Mouse (Mus musculus) lung, postnatal 36 days (tissue): ENCODE results near the gene Mpp2.
A peak's percentile ranks its signal among the peaks of the same experiment; 100 is the strongest.

ENCODE experiments used
- DNase-seq: peaks from one replicate; pipeline ENCODE4 v3.0.0; 2022; ENCODE audit warnings: mixed read lengths

Mpp2 gene

GRCm38 (mm10) chr11:102070426-102070825 is 17.9 kb downstream of the Mpp2 start:
- no peak for DNase-seq

- no peak for DNase-seq
These were observed 18.7 kb downstream of the Mpp2 start for GRCm38 (mm10) chr11:102069633-102070032.

GRCm38 (mm10) chr11:102068969-102069368 is 19.3 kb downstream of the Mpp2 start:
- DNase-seq, result no peak

- DNase-seq, result no peak
These were observed 25.2 kb downstream of the Mpp2 start for GRCm38 (mm10) chr11:102063076-102063475.

GRCm38 (mm10) chr11:102061941-102062473 is 26.3 kb downstream of the Mpp2 start:
- no peak for DNase-seq

- peak; percentile 87 for DNase-seq
These were observed 26.9 kb downstream of the Mpp2 start for GRCm38 (mm10) chr11:102061236-102061940.

- DNase-seq, result peak; percentile 67
These were observed 34.5 kb downstream of the Mpp2 start for GRCm38 (mm10) chr11:102053847-102054246.

- DNase-seq, result peak; percentile 41
These were observed 35.1 kb downstream of the Mpp2 start for GRCm38 (mm10) chr11:102053183-102053582.

- DNase-seq, result no peak
These were observed 35.6 kb downstream of the Mpp2 start for GRCm38 (mm10) chr11:102052697-102053096.

GRCm38 (mm10) chr11:102051954-102052353 is 36.4 kb downstream of the Mpp2 start:
- DNase-seq, result peak; percentile 41

- DNase-seq, result peak; percentile 81
These were observed 36.8 kb downstream of the Mpp2 start for GRCm38 (mm10) chr11:102051541-102051940.

- DNase-seq, result peak; percentile 36
These were observed 38.3 kb downstream of the Mpp2 start for GRCm38 (mm10) chr11:102049875-102050482.

- DNase-seq, result no peak
These were observed 41.7 kb downstream of the Mpp2 start for GRCm38 (mm10) chr11:102046607-102047006.

GRCm38 (mm10) chr11:102044691-102045212 is 43.6 kb downstream of the Mpp2 start:
- DNase-seq, result no peak

GRCm38 (mm10) chr11:102043381-102043780 is 44.9 kb downstream of the Mpp2 start:
- DNase-seq, result no peak

GRCm38 (mm10) chr11:102042971-102043370 is 45.3 kb downstream of the Mpp2 start:
- DNase-seq, result no peak

GRCm38 (mm10) chr11:102041350-102041949 is 46.9 kb downstream of the Mpp2 start, which contains the start of gene Cd300lg:
Gene Cd300lg, plus strand, starts transcription at chr11:102041509.
- DNase-seq, result no peak

- no peak for DNase-seq
These were observed 47.7 kb downstream of the Mpp2 start for GRCm38 (mm10) chr11:102040646-102041045.

GRCm38 (mm10) chr11:102040138-102040524 is 48.2 kb downstream of the Mpp2 start:
- peak; percentile 95 for DNase-seq

GRCm38 (mm10) chr11:102039487-102040137 is 48.7 kb downstream of the Mpp2 start:
- peak; percentile 78 for DNase-seq

- no peak for DNase-seq
These were observed 50.5 kb downstream of the Mpp2 start for GRCm38 (mm10) chr11:102037789-102038188.

- no peak for DNase-seq
These were observed 52.0 kb downstream of the Mpp2 start for GRCm38 (mm10) chr11:102036336-102036735.

- DNase-seq, result no peak
These were observed 52.8 kb downstream of the Mpp2 start for GRCm38 (mm10) chr11:102035456-102035960.
